Mouse (Mus musculus) midbrain, embryonic 13.5 days (tissue): ENCODE data around the gene Ten1. TPM values are rescaled to one million over a fixed set of nuclear protein-coding genes. Genes with fewer than 3 reads are reported as not detected.
A peak's percentile ranks its signal among the peaks of the same experiment; 100 is the strongest.

Experiments
- ATAC-seq: fragments of 200-750 bp; cut with Nextera tagmentation; 2 replicates; pipeline ENCODE4 v1.8.0; 2017; ENCODE audit warnings: mild to moderate bottlenecking, moderate TSS enrichment, moderate library complexity
- H3K27ac ChIP-seq: fragments of 300-500 bp; sonication (generic); 2 replicates; pipeline ENCODE4 v1.5.1; 2015; ENCODE audit warnings: inconsistent platforms, mild to moderate bottlenecking, moderate library complexity
- H3K27me3 ChIP-seq: fragments of 300-500 bp; sonication (generic); 2 replicates; pipeline ENCODE4 v1.6.1; 2015; ENCODE audit warnings: mild to moderate bottlenecking, inconsistent platforms
- H3K36me3 ChIP-seq: fragments of 300-500 bp; sonication (generic); 2 replicates; pipeline ENCODE4 v1.6.1; 2015; ENCODE audit warnings: mild to moderate bottlenecking, inconsistent platforms
- H3K4me1 ChIP-seq: fragments of 300-500 bp; sonication (generic); replicated peaks from 2 replicates; pipeline ENCODE4 v1.6.1; 2015; ENCODE audit warnings: inconsistent platforms
- H3K4me2 ChIP-seq: fragments of 300-500 bp; sonication (generic); replicated peaks from 2 replicates; pipeline ENCODE4 v1.6.1; 2015; ENCODE audit warnings: moderate library complexity, mild to moderate bottlenecking, inconsistent platforms
- H3K4me3 ChIP-seq: fragments of 300-500 bp; sonication (generic); replicated peaks from 2 replicates; pipeline ENCODE4 v1.5.1; 2015; ENCODE audit warnings: mild to moderate bottlenecking, inconsistent platforms
- H3K9ac ChIP-seq: fragments of 300-500 bp; sonication (generic); replicated peaks from 2 replicates; pipeline ENCODE4 v1.6.1; 2015; ENCODE audit warnings: mild to moderate bottlenecking, inconsistent platforms
- H3K9me3 ChIP-seq: fragments of 300-500 bp; sonication (generic); 2 replicates; pipeline ENCODE4 v1.6.1; 2016; ENCODE audit warnings: mild to moderate bottlenecking, inconsistent platforms
- WGBS: fragments of 180-500 bp; shearing (Covaris S2); methylation state at CpG from one replicate; pipeline ENCODE4 v1.1.7; 2015; 5-methylcytosine and 5-hydroxymethylcytosine counted together
- polyA plus RNA-seq: library from polyadenylated mRNA; unstranded; fragments of >200 nt; fragmentation: Nextera tagmentation; extraction: Ambion mirVana; gene quantifications from 2 replicates; pipeline ENCODE4 v1.2.1, GENCODE M21; 2015

Gene Ten1
- polyA plus RNA-seq, 1 experiment from 2014 or later: 88.2 TPM

- 91% methylated on average over 2 of the region's 2 CpGs for WGBS
- H3K4me2 ChIP-seq: no peak overlapping the region
- peaks cover 21% of the 10 kb centered on the region for H3K36me3 ChIP-seq
- no peaks in the 10 kb centered on the region for H3K27me3 ChIP-seq
- no peak overlapping the region for H3K27ac ChIP-seq
- H3K4me3 ChIP-seq: no peak overlapping the region
- ATAC-seq: no peak
- peaks cover 17% of the 10 kb centered on the region for H3K4me1 ChIP-seq
- H3K9ac ChIP-seq: no peak overlapping the region
- H3K9me3 ChIP-seq: no peaks in the 10 kb centered on the region
Observed at GRCm38 (mm10) chr11:116201151-116201550, 2.5 kb downstream of the Ten1 start.

GRCm38 (mm10) chr11:116203150-116203549 is 4.5 kb downstream of the Ten1 start:
- WGBS: 90% methylated on average over 3 of the region's 3 CpGs
- no peaks in the 10 kb centered on the region for H3K27me3 ChIP-seq
- H3K4me3 ChIP-seq: no peak overlapping the region
- peaks cover 7% of the 10 kb centered on the region for H3K4me1 ChIP-seq
- peaks cover 29% of the 10 kb centered on the region for H3K36me3 ChIP-seq
- H3K27ac ChIP-seq: no peak overlapping the region
- H3K4me2 ChIP-seq: no peak overlapping the region
- no peak for ATAC-seq
- no peak overlapping the region for H3K9ac ChIP-seq
- H3K9me3 ChIP-seq: no peaks in the 10 kb centered on the region

- H3K27ac ChIP-seq: no peak overlapping the region
- no peak overlapping the region for H3K9ac ChIP-seq
- no peaks in the 10 kb centered on the region for H3K9me3 ChIP-seq
- ATAC-seq: no peak
- H3K4me2 ChIP-seq: no peak overlapping the region
- peaks cover 37% of the 10 kb centered on the region for H3K36me3 ChIP-seq
- no peak overlapping the region for H3K4me3 ChIP-seq
- no peaks in the 10 kb centered on the region for H3K4me1 ChIP-seq
- whole genome bisulfite sequencing: 86% methylated on average over 4 of the region's 4 CpGs
- no peaks in the 10 kb centered on the region for H3K27me3 ChIP-seq
Observed at GRCm38 (mm10) chr11:116206678-116207077, 8.0 kb downstream of the Ten1 start.

GRCm38 (mm10) chr11:116208660-116209059 is 10.0 kb downstream of the Ten1 start:
- Histone ChIP-seq H3K27me3 (no peaks in the 10 kb centered on the region), H3K9ac (no peak overlapping the region), H3K4me1 (no peaks in the 10 kb centered on the region), H3K27ac (no peak overlapping the region), H3K4me3 (no peak overlapping the region), H3K4me2 (no peak overlapping the region), H3K36me3 (peaks cover 34% of the 10 kb centered on the region), H3K9me3 (no peaks in the 10 kb centered on the region)
- 92% methylated on average over 3 of the region's 3 CpGs for WGBS
- ATAC-seq: no peak

- 85% methylated on average over 8 of the region's 8 CpGs for WGBS
- ATAC-seq: no peak
Observed at GRCm38 (mm10) chr11:116209257-116209656, 10.6 kb downstream of the Ten1 start.

GRCm38 (mm10) chr11:116210696-116211095 is 12.0 kb downstream of the Ten1 start:
- Histone ChIP-seq H3K27me3 (no peaks in the 10 kb centered on the region), H3K4me1 (no peaks in the 10 kb centered on the region), H3K27ac (no peak overlapping the region), H3K4me2 (no peak overlapping the region), H3K9ac (peak overlapping the region; percentile 25; the same call in 1 of the 2 replicates), H3K36me3 (peaks cover 32% of the 10 kb centered on the region), H3K9me3 (no peaks in the 10 kb centered on the region), H3K4me3 (no peak overlapping the region)
- ATAC-seq: no peak
- WGBS: 83% methylated on average over 5 of the region's 5 CpGs

More at GRCm38 (mm10) chr11:116209257-116209656, 10.6 kb downstream of the Ten1 start:
- H3K27me3 ChIP-seq: no peaks in the 10 kb centered on the region
- no peaks in the 10 kb centered on the region for H3K4me1 ChIP-seq
- no peaks in the 10 kb centered on the region for H3K9me3 ChIP-seq
- no peak overlapping the region for H3K4me2 ChIP-seq
- H3K9ac ChIP-seq: no peak overlapping the region
- H3K27ac ChIP-seq: no peak overlapping the region
- H3K36me3 ChIP-seq: peaks cover 34% of the 10 kb centered on the region
- no peak overlapping the region for H3K4me3 ChIP-seq

GRCm38 (mm10) chr11:116212847-116213246 is 14.2 kb downstream of the Ten1 start:
- H3K4me3 ChIP-seq: no peak overlapping the region
- no peaks in the 10 kb centered on the region for H3K4me1 ChIP-seq
- H3K27me3 ChIP-seq: no peaks in the 10 kb centered on the region
- H3K9ac ChIP-seq: no peak overlapping the region
- H3K36me3 ChIP-seq: 0 out of 2 replicates have a peak, but pooled peaks cover 14% of the 10 kb centered on the region
- H3K9me3 ChIP-seq: no peaks in the 10 kb centered on the region
- H3K4me2 ChIP-seq: no peak overlapping the region
- WGBS: 93% methylated on average over 6 of the region's 6 CpGs
- H3K27ac ChIP-seq: no peak overlapping the region
- no peak for ATAC-seq

- 92% methylated on average over 13 of the region's 13 CpGs for WGBS
- Histone ChIP-seq H3K4me3 (no peak overlapping the region), H3K4me2 (no peak overlapping the region), H3K27me3 (no peaks in the 10 kb centered on the region), H3K36me3 (0 out of 2 replicates have a peak, but pooled peaks cover 12% of the 10 kb centered on the region), H3K4me1 (peaks cover 8% of the 10 kb centered on the region), H3K27ac (no peak overlapping the region), H3K9ac (no peak overlapping the region), H3K9me3 (no peaks in the 10 kb centered on the region)
- no peak for ATAC-seq
Observed at GRCm38 (mm10) chr11:116213877-116214510, 15.3 kb downstream of the Ten1 start.

- WGBS: 82% methylated on average over 7 of the region's 7 CpGs
- H3K36me3 ChIP-seq: 0 out of 2 replicates have a peak, but pooled peaks cover 8% of the 10 kb centered on the region
- no peak overlapping the region for H3K4me2 ChIP-seq
- no peaks in the 10 kb centered on the region for H3K9me3 ChIP-seq
- H3K27me3 ChIP-seq: peaks cover 2% of the 10 kb centered on the region; the same call in 1 of the 2 replicates
- no peak for ATAC-seq
- no peak overlapping the region for H3K4me3 ChIP-seq
- peaks cover 16% of the 10 kb centered on the region for H3K4me1 ChIP-seq
- no peak overlapping the region for H3K27ac ChIP-seq
- no peak overlapping the region for H3K9ac ChIP-seq
Observed at GRCm38 (mm10) chr11:116215181-116215580, 16.5 kb downstream of the Ten1 start.

GRCm38 (mm10) chr11:116215991-116216390 is 17.3 kb downstream of the Ten1 start:
- ATAC-seq: no peak
- Histone ChIP-seq H3K4me2 (no peak overlapping the region), H3K4me1 (peaks cover 16% of the 10 kb centered on the region), H3K9ac (no peak overlapping the region), H3K9me3 (0 out of 2 replicates have a peak, but pooled peaks cover under 1% of the 10 kb centered on the region), H3K27ac (no peak overlapping the region), H3K27me3 (peaks cover 10% of the 10 kb centered on the region), H3K36me3 (0 out of 2 replicates have a peak, but pooled peaks cover 8% of the 10 kb centered on the region), H3K4me3 (no peak overlapping the region)
- 89% methylated on average over 6 of the region's 6 CpGs for WGBS

GRCm38 (mm10) chr11:116216549-116216948 is 17.9 kb downstream of the Ten1 start:
- Histone ChIP-seq H3K27me3 (peaks cover 16% of the 10 kb centered on the region), H3K9me3 (0 out of 2 replicates have a peak, but pooled peaks cover 6% of the 10 kb centered on the region), H3K36me3 (0 out of 2 replicates have a peak, but pooled peaks cover 7% of the 10 kb centered on the region), H3K4me2 (no peak overlapping the region), H3K4me1 (peaks cover 16% of the 10 kb centered on the region), H3K9ac (no peak overlapping the region), H3K27ac (no peak overlapping the region), H3K4me3 (no peak overlapping the region)
- ATAC-seq: no peak
- WGBS: 89% methylated on average over 11 of the region's 11 CpGs

GRCm38 (mm10) chr11:116218263-116218662 is 19.6 kb downstream of the Ten1 start:
- H3K9me3 ChIP-seq: 0 out of 2 replicates have a peak, but pooled peaks cover 9% of the 10 kb centered on the region
- no peak overlapping the region for H3K4me2 ChIP-seq
- 89% methylated on average over 2 of the region's 2 CpGs for WGBS
- ATAC-seq: no peak
- peaks cover 28% of the 10 kb centered on the region for H3K4me1 ChIP-seq
- peaks cover 33% of the 10 kb centered on the region for H3K27me3 ChIP-seq
- H3K9ac ChIP-seq: no peak overlapping the region
- H3K27ac ChIP-seq: peak overlapping the region; percentile 74
- no peak overlapping the region for H3K4me3 ChIP-seq
- H3K36me3 ChIP-seq: 0 out of 2 replicates have a peak, but pooled peaks cover 5% of the 10 kb centered on the region
